Mouse (Mus musculus): ENCODE measurements at regions not wholly inside any gene's neighbourhood (a gene's known extent, or its start where the extent isn't known, plus 50 kb on each side); places are given as distances from the start of the nearest gene placed in this dataset.

DNA sequence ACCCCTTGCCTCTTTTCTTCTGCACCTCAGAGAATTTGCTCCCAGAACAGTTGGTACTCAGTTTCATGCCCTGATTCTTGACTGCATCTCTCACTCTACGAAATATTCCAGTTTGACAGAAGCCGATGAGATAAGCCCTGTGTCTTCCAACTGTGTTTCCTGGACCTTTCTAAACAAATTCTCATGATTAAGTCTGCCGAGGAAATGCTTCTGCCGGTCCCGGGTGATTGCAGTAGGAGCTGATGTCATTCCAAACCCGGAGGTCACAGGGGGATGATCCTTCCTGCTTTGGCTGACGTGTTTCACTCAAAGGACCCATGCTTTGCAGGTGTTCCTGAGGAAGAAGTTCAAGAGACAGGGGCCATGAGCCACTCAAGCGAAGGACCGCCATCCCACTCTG is 172.2 kb downstream of the Rpl14 start:
- H3K9me3 ChIP-seq (replicated peaks; ENCODE audit: control insufficient read depth, low read length, poor library complexity, severe bottlenecking): no peaks in the 10 kb centered on the region
- H3K36me3 ChIP-seq (ENCODE audit: control insufficient read depth, insufficient read depth, low read length): no peaks in the 10 kb centered on the region
- H3K4me3 ChIP-seq (ENCODE audit: low read depth, low read length): no peak overlapping the region
- no peak overlapping the region for H3K4me2 ChIP-seq (ENCODE audit: low read length)
- no peak overlapping the region for H3K27ac ChIP-seq (ENCODE audit: low read length)
- no peak for ATAC-seq
- H3K9ac ChIP-seq (ENCODE audit: low read depth, low read length): no peak overlapping the region
- peaks cover 8% of the 10 kb centered on the region for H3K4me1 ChIP-seq (ENCODE audit: control insufficient read depth, insufficient read depth, low read length)
- 88% methylated on average over 9 of the region's 9 CpGs for WGBS
- H3K27me3 ChIP-seq (ENCODE audit: control insufficient read depth, insufficient read depth, low read depth, low read length): no peaks in the 10 kb centered on the region

DNA sequence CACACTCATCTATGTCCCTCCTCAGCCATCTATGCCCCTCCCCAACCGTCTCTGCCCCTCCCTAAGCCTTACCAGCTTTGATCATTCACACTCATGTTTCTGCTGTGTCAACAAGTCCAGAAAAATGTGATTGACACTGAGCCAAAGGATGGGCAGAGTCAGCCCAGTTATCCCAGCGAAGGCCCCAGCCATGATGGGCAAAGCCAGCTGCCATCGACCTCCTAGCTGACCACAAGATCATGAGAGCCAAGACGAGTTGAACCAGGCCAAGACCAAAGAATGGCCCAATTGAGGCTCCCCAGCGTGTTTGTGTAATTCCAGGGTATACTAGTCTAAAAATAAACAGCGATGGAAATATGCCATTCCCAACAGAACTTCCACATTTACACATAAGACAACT is 174.4 kb downstream of the Rpl14 start:
- no peaks in the 10 kb centered on the region for H3K9me3 ChIP-seq (replicated peaks; ENCODE audit: control insufficient read depth, low read length, poor library complexity, severe bottlenecking)
- no peak for ATAC-seq
- WGBS: 86% methylated on average over 6 of the region's 6 CpGs

DNA sequence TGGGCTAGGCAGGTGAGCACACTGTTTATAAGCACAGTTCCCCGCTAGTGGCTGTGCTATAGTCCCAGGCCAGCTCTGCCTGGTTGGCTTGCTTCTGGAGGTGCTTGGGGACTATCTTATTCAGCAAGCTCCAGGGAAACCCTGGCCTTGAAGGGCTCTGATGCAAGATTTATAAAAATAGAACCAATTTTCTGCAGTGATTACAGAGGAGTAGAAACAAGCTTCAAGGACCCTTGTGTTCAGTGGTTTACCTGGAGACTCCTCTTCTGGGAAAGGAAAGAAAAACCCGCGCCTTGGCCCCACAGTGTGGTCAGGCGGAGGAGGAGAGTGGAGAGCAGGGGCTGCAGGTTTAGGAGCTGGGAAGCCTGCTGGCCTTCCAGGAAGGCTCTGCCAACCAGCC is 178.2 kb upstream of the Ctnnb1 start:
- ATAC-seq: no peak
- H3K4me1 ChIP-seq (ENCODE audit: control insufficient read depth, insufficient read depth, low read length): 0 out of 2 replicates have a peak, but pooled peaks cover 4% of the 10 kb centered on the region

More for the DNA sequence above, 174.4 kb downstream of the Rpl14 start:
- Histone ChIP-seq H3K4me2 (ENCODE audit: low read length) (no peak overlapping the region), H3K4me3 (ENCODE audit: low read depth, low read length) (no peak overlapping the region), H3K27ac (ENCODE audit: low read length) (no peak overlapping the region), H3K4me1 (ENCODE audit: control insufficient read depth, insufficient read depth, low read length) (no peaks in the 10 kb centered on the region), H3K36me3 (ENCODE audit: control insufficient read depth, insufficient read depth, low read length) (no peaks in the 10 kb centered on the region), H3K9ac (ENCODE audit: low read depth, low read length) (no peak overlapping the region), H3K27me3 (ENCODE audit: control insufficient read depth, insufficient read depth, low read depth, low read length) (no peaks in the 10 kb centered on the region)

DNA sequence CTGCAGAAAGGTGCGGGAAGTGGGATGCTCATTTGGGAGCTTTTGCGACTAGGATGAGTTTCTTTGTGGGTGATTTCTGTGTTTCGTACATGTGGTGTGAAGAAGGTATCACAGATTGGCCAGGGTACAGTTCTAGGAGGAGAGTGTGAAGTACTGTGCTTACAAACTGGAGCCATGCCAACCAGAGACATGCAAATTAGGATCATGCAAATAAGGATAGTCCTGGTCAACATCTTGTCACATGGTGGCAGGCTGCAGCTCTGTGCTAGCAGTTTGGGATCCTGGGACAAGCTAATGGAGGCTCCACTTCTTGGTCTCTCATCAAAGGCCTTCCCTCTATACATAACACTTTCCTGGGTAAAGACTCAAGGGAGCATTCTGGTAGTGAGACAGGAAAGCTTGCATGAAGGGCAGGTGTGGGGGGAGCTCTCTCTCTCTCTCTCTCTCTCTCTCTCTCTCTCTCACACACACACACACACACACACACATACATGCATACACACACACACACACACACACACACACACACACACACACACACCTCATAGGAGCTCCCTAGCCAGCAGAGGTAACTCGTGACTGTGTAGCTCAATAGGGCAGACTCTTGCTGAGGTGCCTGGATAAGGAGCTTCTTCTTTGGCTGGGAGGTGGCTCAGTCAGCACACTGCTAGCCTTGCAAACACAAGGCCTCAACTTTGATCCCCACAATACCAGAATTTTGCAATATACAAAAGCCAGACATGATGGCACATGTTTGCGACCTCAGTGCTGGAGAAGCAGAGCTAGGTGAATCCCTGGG is 177.1 kb upstream of the Ctnnb1 start:
- Histone ChIP-seq H3K36me3 (ENCODE audit: control insufficient read depth, insufficient read depth, low read length) (no peaks in the 10 kb centered on the region), H3K4me3 (ENCODE audit: low read depth, low read length) (no peak overlapping the region), H3K4me1 (ENCODE audit: control insufficient read depth, insufficient read depth, low read length) (0 out of 2 replicates have a peak, but pooled peaks cover 4% of the 10 kb centered on the region), H3K4me2 (ENCODE audit: low read length) (no peak overlapping the region), H3K9me3 (replicated peaks; ENCODE audit: control insufficient read depth, low read length, poor library complexity, severe bottlenecking) (no peaks in the 10 kb centered on the region), H3K27ac (ENCODE audit: low read length) (no peak overlapping the region), H3K27me3 (ENCODE audit: control insufficient read depth, insufficient read depth, low read depth, low read length) (no peaks in the 10 kb centered on the region), H3K9ac (ENCODE audit: low read depth, low read length) (no peak overlapping the region)
- ATAC-seq: peak; percentile 25; the same call in 1 of the 2 replicates
- WGBS: 66% methylated on average over 5 of the region's 5 CpGs

More for the DNA sequence above, 178.2 kb upstream of the Ctnnb1 start:
- Histone ChIP-seq H3K27ac (ENCODE audit: low read length) (no peak overlapping the region), H3K27me3 (ENCODE audit: control insufficient read depth, insufficient read depth, low read depth, low read length) (no peaks in the 10 kb centered on the region), H3K9me3 (replicated peaks; ENCODE audit: control insufficient read depth, low read length, poor library complexity, severe bottlenecking) (no peaks in the 10 kb centered on the region), H3K4me3 (ENCODE audit: low read depth, low read length) (no peak overlapping the region), H3K4me2 (ENCODE audit: low read length) (no peak overlapping the region), H3K36me3 (ENCODE audit: control insufficient read depth, insufficient read depth, low read length) (no peaks in the 10 kb centered on the region), H3K9ac (ENCODE audit: low read depth, low read length) (no peak overlapping the region)
- 96% methylated on average over 4 of the region's 4 CpGs for WGBS

DNA sequence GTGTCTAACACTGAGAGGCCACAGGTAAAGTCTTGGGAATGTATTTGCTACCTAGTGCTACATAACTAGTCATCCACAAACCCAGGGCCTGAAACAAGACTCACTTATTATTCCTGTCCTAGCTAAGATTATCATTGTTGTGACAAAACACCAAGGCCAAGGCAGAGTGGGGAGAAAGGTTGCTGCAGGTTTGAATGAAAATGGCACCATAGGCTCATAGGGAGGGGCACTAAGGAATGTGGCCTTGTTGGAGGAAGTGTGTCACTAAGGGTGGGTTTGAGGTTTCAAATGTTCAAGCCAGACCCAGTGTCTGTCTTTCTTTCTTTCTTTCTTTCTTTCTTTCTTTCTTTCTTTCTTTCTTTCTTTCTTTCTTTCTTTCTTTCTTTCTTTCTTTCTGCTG is 174.9 kb upstream of the Ctnnb1 start:
- Histone ChIP-seq H3K9me3 (replicated peaks; ENCODE audit: control insufficient read depth, low read length, poor library complexity, severe bottlenecking) (no peaks in the 10 kb centered on the region), H3K36me3 (ENCODE audit: control insufficient read depth, insufficient read depth, low read length) (no peaks in the 10 kb centered on the region), H3K4me2 (ENCODE audit: low read length) (no peak overlapping the region), H3K4me1 (ENCODE audit: control insufficient read depth, insufficient read depth, low read length) (0 out of 2 replicates have a peak, but pooled peaks cover 4% of the 10 kb centered on the region), H3K27me3 (ENCODE audit: control insufficient read depth, insufficient read depth, low read depth, low read length) (no peaks in the 10 kb centered on the region), H3K4me3 (ENCODE audit: low read depth, low read length) (no peak overlapping the region), H3K27ac (ENCODE audit: low read length) (no peak overlapping the region), H3K9ac (ENCODE audit: low read depth, low read length) (no peak overlapping the region)
- no peak for ATAC-seq

DNA sequence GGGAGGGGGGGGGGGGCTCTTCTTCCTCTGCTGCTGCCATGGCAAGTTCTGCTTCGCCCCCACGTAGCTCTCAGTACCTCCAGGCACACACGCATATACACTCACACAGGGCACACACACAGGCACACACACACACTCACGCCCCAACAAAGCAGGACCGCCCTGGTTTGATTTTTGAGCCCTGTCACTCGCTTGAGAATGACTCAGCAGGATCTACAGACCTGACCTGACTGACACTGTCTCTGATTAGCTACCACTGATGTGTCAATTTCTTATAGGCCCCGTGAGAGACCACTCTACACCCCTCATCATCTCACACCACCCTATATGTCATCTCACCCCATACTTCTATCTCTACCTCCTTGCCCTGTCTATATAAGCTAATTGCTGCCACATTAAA is 173.5 kb upstream of the Ctnnb1 start:
- no peaks in the 10 kb centered on the region for H3K27me3 ChIP-seq (ENCODE audit: control insufficient read depth, insufficient read depth, low read depth, low read length)
- 93% methylated on average over 7 of the region's 7 CpGs for WGBS
- no peak overlapping the region for H3K4me3 ChIP-seq (ENCODE audit: low read depth, low read length)
- 0 out of 2 replicates have a peak, but pooled peaks cover 4% of the 10 kb centered on the region for H3K4me1 ChIP-seq (ENCODE audit: control insufficient read depth, insufficient read depth, low read length)
- ATAC-seq: no peak
- H3K4me2 ChIP-seq (ENCODE audit: low read length): no peak overlapping the region
- H3K36me3 ChIP-seq (ENCODE audit: control insufficient read depth, insufficient read depth, low read length): no peaks in the 10 kb centered on the region
- no peaks in the 10 kb centered on the region for H3K9me3 ChIP-seq (replicated peaks; ENCODE audit: control insufficient read depth, low read length, poor library complexity, severe bottlenecking)
- no peak overlapping the region for H3K9ac ChIP-seq (ENCODE audit: low read depth, low read length)
- H3K27ac ChIP-seq (ENCODE audit: low read length): no peak overlapping the region

DNA sequence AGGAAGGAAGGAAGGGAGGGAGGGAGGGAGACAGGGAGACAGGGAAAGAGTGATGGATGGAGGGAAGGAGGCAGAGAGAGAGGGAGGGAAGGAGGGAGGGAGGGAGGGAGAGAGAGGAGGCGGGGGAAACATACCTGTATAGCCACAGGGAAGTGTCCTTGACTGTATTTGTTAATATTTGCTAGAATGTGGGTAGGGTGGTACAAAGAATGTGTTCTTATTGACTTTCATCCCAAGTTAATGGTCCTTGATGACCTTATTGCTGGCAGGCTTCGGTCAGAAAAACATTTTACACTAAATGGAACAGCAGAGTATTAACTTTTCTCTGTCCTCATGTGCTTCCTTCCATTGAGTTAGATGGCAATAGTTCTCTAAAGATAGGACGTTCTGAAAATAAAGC is 171.0 kb upstream of the Ctnnb1 start:
- no peaks in the 10 kb centered on the region for H3K9me3 ChIP-seq (replicated peaks; ENCODE audit: control insufficient read depth, low read length, poor library complexity, severe bottlenecking)
- no peaks in the 10 kb centered on the region for H3K36me3 ChIP-seq (ENCODE audit: control insufficient read depth, insufficient read depth, low read length)
- ATAC-seq: no peak
- no peak overlapping the region for H3K4me3 ChIP-seq (ENCODE audit: low read depth, low read length)
- H3K4me2 ChIP-seq (ENCODE audit: low read length): no peak overlapping the region
- H3K27me3 ChIP-seq (ENCODE audit: control insufficient read depth, insufficient read depth, low read depth, low read length): no peaks in the 10 kb centered on the region
- H3K4me1 ChIP-seq (ENCODE audit: control insufficient read depth, insufficient read depth, low read length): no peaks in the 10 kb centered on the region
- no peak overlapping the region for H3K9ac ChIP-seq (ENCODE audit: low read depth, low read length)
- WGBS: 88% methylated on average over 3 of the region's 3 CpGs
- H3K27ac ChIP-seq (ENCODE audit: low read length): no peak overlapping the region

DNA sequence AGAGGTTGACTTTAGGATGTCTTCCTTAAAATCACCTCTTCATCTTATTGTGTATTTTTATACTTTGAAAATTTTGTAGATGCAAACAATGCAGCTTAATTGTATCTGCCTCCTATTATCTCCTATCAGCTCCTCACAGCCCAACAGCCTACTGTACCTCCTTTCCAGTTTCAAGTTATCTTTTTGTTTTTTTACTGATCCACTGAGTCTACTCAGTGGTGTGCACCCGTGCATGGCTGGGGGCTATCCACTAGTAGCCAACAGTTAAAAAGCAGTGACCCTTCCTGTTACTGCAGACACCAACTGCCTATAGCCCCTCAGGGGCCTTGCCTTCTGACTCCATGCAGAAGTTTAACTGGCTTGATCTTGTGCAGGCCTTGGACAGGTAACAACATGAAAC is 170.4 kb upstream of the Ctnnb1 start:
- Histone ChIP-seq H3K36me3 (ENCODE audit: control insufficient read depth, insufficient read depth, low read length) (no peaks in the 10 kb centered on the region), H3K27ac (ENCODE audit: low read length) (no peak overlapping the region), H3K9ac (ENCODE audit: low read depth, low read length) (no peak overlapping the region), H3K4me1 (ENCODE audit: control insufficient read depth, insufficient read depth, low read length) (no peaks in the 10 kb centered on the region), H3K27me3 (ENCODE audit: control insufficient read depth, insufficient read depth, low read depth, low read length) (no peaks in the 10 kb centered on the region), H3K4me2 (ENCODE audit: low read length) (no peak overlapping the region), H3K9me3 (replicated peaks; ENCODE audit: control insufficient read depth, low read length, poor library complexity, severe bottlenecking) (no peaks in the 10 kb centered on the region), H3K4me3 (ENCODE audit: low read depth, low read length) (no peak overlapping the region)
- no peak for ATAC-seq
- WGBS: 96% methylated on average over 1 of the region's 1 CpGs

DNA sequence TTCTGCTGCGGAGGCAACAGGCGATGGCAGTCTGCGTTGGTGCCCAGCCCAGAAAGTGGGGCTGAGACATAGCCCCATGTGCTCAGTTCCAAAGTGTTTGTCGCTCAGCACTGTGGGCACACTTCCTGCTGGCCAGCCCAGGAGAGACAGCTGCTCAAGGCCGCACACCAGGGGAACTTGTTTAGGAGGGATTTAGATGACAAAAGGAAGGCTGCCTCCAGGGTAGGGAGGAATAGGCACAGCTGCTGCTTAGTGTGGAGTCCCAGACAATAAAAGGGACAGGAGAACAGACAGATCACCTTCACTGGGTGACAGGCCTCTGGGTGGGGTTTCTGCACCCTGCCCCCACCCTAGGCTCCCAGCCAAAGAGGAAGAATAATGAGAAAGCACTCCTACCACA is 169.2 kb upstream of the Ctnnb1 start:
- ATAC-seq: peak; percentile 72
- no peaks in the 10 kb centered on the region for H3K4me1 ChIP-seq (ENCODE audit: control insufficient read depth, insufficient read depth, low read length)
- WGBS: 24% methylated on average over 5 of the region's 5 CpGs
- peak overlapping the region; percentile 35 for H3K27ac ChIP-seq (ENCODE audit: low read length)
- no peak overlapping the region for H3K4me3 ChIP-seq (ENCODE audit: low read depth, low read length)
- H3K4me2 ChIP-seq (ENCODE audit: low read length): no peak overlapping the region
- no peaks in the 10 kb centered on the region for H3K36me3 ChIP-seq (ENCODE audit: control insufficient read depth, insufficient read depth, low read length)
- no peaks in the 10 kb centered on the region for H3K9me3 ChIP-seq (replicated peaks; ENCODE audit: control insufficient read depth, low read length, poor library complexity, severe bottlenecking)
- no peak overlapping the region for H3K9ac ChIP-seq (ENCODE audit: low read depth, low read length)
- H3K27me3 ChIP-seq (ENCODE audit: control insufficient read depth, insufficient read depth, low read depth, low read length): no peaks in the 10 kb centered on the region
